Mouse (Mus musculus) lung, embryonic 15.5 days (tissue): ENCODE results near the gene Cgnl1. TPM values are rescaled to one million over a fixed set of nuclear protein-coding genes. Genes with fewer than 3 reads are reported as not detected.

Experiments used
- ATAC-seq: fragments of 200-750 bp; cut with Nextera tagmentation; 2 replicates; pipeline ENCODE4 v1.8.0; 2017; ENCODE audit warnings: moderate number of reproducible peaks, borderline replicate concordance; ENCODE audit not compliant: low FRiP score, low TSS enrichment; ENCODE audit errors: extremely low read depth
- H3K27ac ChIP-seq: fragments of 300-500 bp; sonication (generic); 2 replicates; pipeline ENCODE4 v1.5.1; 2015; ENCODE audit warnings: moderate library complexity, mild to moderate bottlenecking, inconsistent platforms
- H3K27me3 ChIP-seq: fragments of 300-500 bp; sonication (generic); 2 replicates; pipeline ENCODE4 v1.6.1; 2015; ENCODE audit warnings: inconsistent platforms
- H3K36me3 ChIP-seq: fragments of 300-500 bp; sonication (generic); 2 replicates; pipeline ENCODE4 v1.6.1; 2015; ENCODE audit warnings: inconsistent platforms
- H3K4me1 ChIP-seq: fragments of 300-500 bp; sonication (generic); 2 replicates; pipeline ENCODE4 v1.6.1; 2015; ENCODE audit warnings: inconsistent platforms
- H3K4me2 ChIP-seq: fragments of 300-500 bp; sonication (generic); 2 replicates; pipeline ENCODE4 v1.6.1; 2015; ENCODE audit warnings: inconsistent platforms, mild to moderate bottlenecking, moderate library complexity
- H3K4me3 ChIP-seq: fragments of 300-500 bp; sonication (generic); 2 replicates; pipeline ENCODE4 v1.5.1; 2015; ENCODE audit warnings: mild to moderate bottlenecking, inconsistent platforms
- H3K9ac ChIP-seq: fragments of 300-500 bp; sonication (generic); 2 replicates; pipeline ENCODE4 v1.6.1; 2015; ENCODE audit warnings: inconsistent platforms
- H3K9me3 ChIP-seq: fragments of 300-500 bp; sonication (generic); 2 replicates; pipeline ENCODE4 v1.6.1; 2016; ENCODE audit warnings: inconsistent platforms
- WGBS: fragments of 180-500 bp; shearing (Covaris S2); methylation state at CpG from one replicate; pipeline ENCODE4 v1.1.7; 2015; 5-methylcytosine and 5-hydroxymethylcytosine counted together
- polyA plus RNA-seq: library from polyadenylated mRNA; unstranded; fragments of >200 nt; fragmentation: Nextera tagmentation; extraction: Ambion mirVana; gene quantifications from 2 replicates; pipeline ENCODE4 v1.2.1, GENCODE M21; 2015

Gene Cgnl1
- polyA plus RNA-seq, 1 experiment from 2014 or later: 20.2 TPM

- Histone ChIP-seq H3K4me3 (no peak overlapping the region), H3K27ac (no peak overlapping the region), H3K4me2 (no peak overlapping the region), H3K36me3 (no peaks in the 10 kb centered on the region), H3K9me3 (no peaks in the 10 kb centered on the region), H3K27me3 (no peaks in the 10 kb centered on the region), H3K4me1 (peaks cover 67% of the 10 kb centered on the region), H3K9ac (no peak overlapping the region)
- ATAC-seq: no peak
- 94% methylated on average over 3 of the region's 3 CpGs for WGBS
Observed at GRCm38 (mm10) chr9:71664855-71665254, 106.5 kb downstream of the Cgnl1 start.

DNA sequence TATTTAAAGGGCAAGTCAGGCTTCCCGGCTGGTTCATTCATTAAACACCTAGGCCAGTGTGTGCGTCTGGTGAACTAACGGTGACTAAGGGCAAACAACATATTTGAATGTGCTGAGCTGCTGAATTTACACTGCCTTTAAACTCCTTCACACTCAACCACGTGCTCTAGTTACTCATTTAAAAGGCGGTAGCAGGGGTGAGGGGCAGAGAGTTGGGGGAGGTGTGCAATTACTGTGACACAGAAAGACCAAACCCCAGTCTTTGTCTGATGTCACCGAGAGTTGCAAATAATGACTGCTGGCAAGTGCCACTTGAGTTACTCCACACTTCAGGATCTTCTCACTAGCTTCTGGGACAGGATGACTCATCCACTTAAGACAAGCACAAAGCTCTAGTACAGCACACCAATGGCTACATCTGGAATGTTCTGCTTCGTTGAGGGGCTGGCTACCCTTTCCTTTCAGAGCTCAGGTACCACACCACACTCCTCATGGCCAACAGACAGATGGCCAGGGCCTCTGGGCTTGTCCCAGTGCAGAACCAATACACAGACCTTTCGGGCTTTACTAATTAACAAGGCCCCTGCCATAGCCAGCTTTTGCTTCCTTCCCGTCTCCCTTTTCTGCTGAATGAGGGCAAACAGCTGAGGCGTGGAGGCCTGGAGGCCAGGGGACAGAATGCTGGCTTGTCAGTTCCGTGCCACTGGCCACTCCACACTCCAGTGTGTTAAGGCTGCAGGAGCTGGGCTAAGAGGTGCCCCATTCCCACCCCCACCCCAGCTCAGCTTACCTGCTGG, 107.8 kb downstream of the Cgnl1 start:
- Histone ChIP-seq H3K9me3 (no peaks in the 10 kb centered on the region), H3K4me3 (no peak overlapping the region), H3K9ac (no peak overlapping the region), H3K27me3 (no peaks in the 10 kb centered on the region), H3K27ac (peak overlapping the region; percentile 77), H3K36me3 (no peaks in the 10 kb centered on the region), H3K4me2 (no peak overlapping the region), H3K4me1 (peaks cover 79% of the 10 kb centered on the region)
- ATAC-seq: peak; percentile 49; the same call in 1 of the 2 replicates
- WGBS: 50% methylated on average over 11 of the region's 11 CpGs

GRCm38 (mm10) chr9:71660540-71660939, 110.9 kb downstream of the Cgnl1 start:
- H3K4me3 ChIP-seq: no peak overlapping the region
- no peak overlapping the region for H3K9ac ChIP-seq
- H3K27me3 ChIP-seq: no peaks in the 10 kb centered on the region
- H3K9me3 ChIP-seq: no peaks in the 10 kb centered on the region
- no peak for ATAC-seq
- H3K4me2 ChIP-seq: no peak overlapping the region
- 16% methylated on average over 9 of the region's 9 CpGs for WGBS
- H3K4me1 ChIP-seq: peaks cover 57% of the 10 kb centered on the region
- no peaks in the 10 kb centered on the region for H3K36me3 ChIP-seq
- H3K27ac ChIP-seq: peak overlapping the region; percentile 60

DNA sequence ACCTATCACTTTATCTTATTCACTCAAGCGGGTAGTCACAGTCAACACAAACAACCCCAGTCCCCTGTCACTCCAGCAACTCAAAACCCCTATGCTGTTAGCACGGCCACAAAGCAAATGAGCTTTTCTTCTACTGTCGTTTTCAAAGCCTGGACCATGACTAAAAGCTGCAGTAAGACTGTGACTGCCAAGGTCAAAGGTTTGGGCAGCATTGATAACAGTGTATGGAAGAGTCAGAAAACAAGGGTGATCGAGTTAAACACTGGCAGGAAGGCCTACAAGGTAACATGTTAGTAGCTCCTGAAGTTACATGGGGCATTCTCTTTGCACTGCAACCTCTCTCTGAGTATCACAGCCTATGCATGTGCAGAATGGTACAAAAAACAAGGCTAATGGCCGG, 111.7 kb downstream of the Cgnl1 start:
- Histone ChIP-seq H3K4me3 (no peak overlapping the region), H3K36me3 (no peaks in the 10 kb centered on the region), H3K4me1 (peaks cover 55% of the 10 kb centered on the region), H3K9me3 (no peaks in the 10 kb centered on the region), H3K4me2 (no peak overlapping the region), H3K27ac (peak overlapping the region; percentile 39), H3K9ac (no peak overlapping the region), H3K27me3 (no peaks in the 10 kb centered on the region)
- no peak for ATAC-seq
- 49% methylated on average over 5 of the region's 5 CpGs for WGBS

DNA sequence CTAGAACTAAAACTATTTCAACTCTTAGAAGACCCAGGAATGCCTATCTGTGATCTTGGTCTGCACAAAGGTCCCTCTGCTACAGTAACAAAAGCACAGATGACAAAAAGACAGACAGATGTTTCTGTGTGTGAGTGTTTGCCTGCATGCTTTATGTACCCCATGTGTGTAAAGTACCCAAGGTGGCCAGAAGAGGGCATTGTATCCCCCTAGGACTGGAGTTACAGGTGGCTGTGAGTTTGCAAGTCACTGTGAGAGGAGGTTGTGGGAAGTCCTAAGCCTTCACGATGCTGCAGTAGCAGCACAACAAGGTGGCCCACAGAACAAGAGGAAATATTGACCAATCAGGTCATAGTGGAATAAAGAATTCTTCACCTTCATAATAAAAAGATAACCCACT, 114.2 kb downstream of the Cgnl1 start:
- H3K4me2 ChIP-seq: no peak overlapping the region
- 85% methylated on average over 1 of the region's 1 CpGs for WGBS

DNA sequence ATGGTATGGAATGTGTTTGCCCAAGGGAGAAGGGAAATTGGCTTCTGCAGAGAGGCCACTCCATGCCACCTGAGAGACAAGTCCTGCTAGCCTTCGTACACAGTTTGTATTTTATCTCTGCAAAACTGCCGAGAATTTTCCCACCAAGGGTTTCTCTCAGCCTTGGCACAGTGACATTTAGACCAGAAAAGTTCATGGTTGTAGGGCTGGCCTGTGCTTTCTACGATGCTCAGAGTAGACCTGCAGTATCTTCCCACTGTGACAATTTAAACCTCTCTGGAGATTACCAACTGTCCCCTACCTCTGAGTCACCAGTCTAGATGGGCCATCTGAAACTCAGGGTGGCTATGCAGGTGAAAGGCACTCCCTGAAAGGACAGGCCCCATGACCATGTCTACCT, 116.5 kb downstream of the Cgnl1 start:
- H3K4me3 ChIP-seq: no peak overlapping the region
- H3K4me2 ChIP-seq: no peak overlapping the region
- H3K27ac ChIP-seq: no peak overlapping the region
- H3K9me3 ChIP-seq: no peaks in the 10 kb centered on the region
- peaks cover 28% of the 10 kb centered on the region for H3K4me1 ChIP-seq
- H3K36me3 ChIP-seq: no peaks in the 10 kb centered on the region
- ATAC-seq: no peak
- H3K9ac ChIP-seq: no peak overlapping the region
- no peaks in the 10 kb centered on the region for H3K27me3 ChIP-seq
- 47% methylated on average over 3 of the region's 3 CpGs for WGBS

More for the DNA sequence above, 114.2 kb downstream of the Cgnl1 start:
- Histone ChIP-seq H3K9ac (no peak overlapping the region), H3K27me3 (no peaks in the 10 kb centered on the region), H3K36me3 (no peaks in the 10 kb centered on the region), H3K4me3 (no peak overlapping the region), H3K27ac (no peak overlapping the region), H3K9me3 (no peaks in the 10 kb centered on the region), H3K4me1 (peaks cover 46% of the 10 kb centered on the region)
- ATAC-seq: no peak

- Histone ChIP-seq H3K27me3 (no peaks in the 10 kb centered on the region), H3K9ac (no peak overlapping the region), H3K4me3 (no peak overlapping the region), H3K4me1 (no peaks in the 10 kb centered on the region), H3K27ac (no peak overlapping the region), H3K36me3 (peaks cover 13% of the 10 kb centered on the region; the same call in 1 of the 2 replicates), H3K9me3 (no peaks in the 10 kb centered on the region), H3K4me2 (no peak overlapping the region)
- no peak for ATAC-seq
- 35% methylated on average over 6 of the region's 6 CpGs for WGBS
Observed at GRCm38 (mm10) chr9:71646115-71646514, 125.3 kb downstream of the Cgnl1 start.

GRCm38 (mm10) chr9:71643611-71644010, 127.8 kb downstream of the Cgnl1 start:
- H3K27me3 ChIP-seq: no peaks in the 10 kb centered on the region
- no peak for ATAC-seq
- no peak overlapping the region for H3K27ac ChIP-seq
- peaks cover 19% of the 10 kb centered on the region; the same call in 1 of the 2 replicates for H3K36me3 ChIP-seq
- no peak overlapping the region for H3K4me2 ChIP-seq
- H3K4me3 ChIP-seq: no peak overlapping the region
- 88% methylated on average over 4 of the region's 4 CpGs for WGBS
- H3K9ac ChIP-seq: no peak overlapping the region
- no peaks in the 10 kb centered on the region for H3K4me1 ChIP-seq
- no peaks in the 10 kb centered on the region for H3K9me3 ChIP-seq

- H3K4me1 ChIP-seq: no peaks in the 10 kb centered on the region
- H3K4me3 ChIP-seq: no peak overlapping the region
- 88% methylated on average over 3 of the region's 3 CpGs for WGBS
- no peak for ATAC-seq
- H3K36me3 ChIP-seq: peaks cover 19% of the 10 kb centered on the region; the same call in 1 of the 2 replicates
- no peak overlapping the region for H3K4me2 ChIP-seq
- H3K27ac ChIP-seq: no peak overlapping the region
- no peak overlapping the region for H3K9ac ChIP-seq
- no peaks in the 10 kb centered on the region for H3K27me3 ChIP-seq
- no peaks in the 10 kb centered on the region for H3K9me3 ChIP-seq
Observed at GRCm38 (mm10) chr9:71642270-71642669, 129.1 kb downstream of the Cgnl1 start.

DNA sequence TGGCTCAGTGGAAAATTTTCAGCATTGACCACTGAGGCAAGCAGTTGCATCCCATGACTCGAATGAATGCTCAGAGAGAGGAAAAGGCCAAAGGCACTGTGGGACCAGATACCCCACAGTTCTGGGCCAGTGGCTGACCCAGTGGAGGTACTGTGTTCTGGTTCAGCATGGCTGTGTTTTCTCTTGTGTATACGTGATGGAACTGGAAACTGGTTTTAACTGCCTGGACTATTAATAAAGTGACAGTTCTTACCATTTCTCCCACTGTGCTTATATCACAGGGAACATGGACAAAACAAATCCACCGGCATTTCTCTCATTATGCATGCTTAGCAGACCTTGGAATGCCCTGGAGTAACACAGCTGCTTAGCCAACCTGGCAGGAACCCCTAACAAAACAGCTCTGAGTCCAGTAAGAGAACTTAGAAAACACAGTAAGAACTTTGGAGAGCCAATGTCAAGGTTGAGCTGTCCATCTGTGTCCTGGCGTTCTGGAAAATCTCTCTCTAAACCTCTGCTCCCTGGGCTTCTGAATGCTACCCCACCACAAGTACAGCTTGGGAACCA, 131.0 kb downstream of the Cgnl1 start:
- Histone ChIP-seq H3K4me1 (no peaks in the 10 kb centered on the region), H3K4me3 (no peak overlapping the region), H3K4me2 (no peak overlapping the region), H3K9me3 (no peaks in the 10 kb centered on the region), H3K27me3 (no peaks in the 10 kb centered on the region), H3K36me3 (peaks cover 19% of the 10 kb centered on the region; the same call in 1 of the 2 replicates), H3K9ac (no peak overlapping the region), H3K27ac (no peak overlapping the region)
- WGBS: 83% methylated on average over 4 of the region's 4 CpGs
- ATAC-seq: no peak

- no peak overlapping the region for H3K4me2 ChIP-seq
- ATAC-seq: no peak
- no peaks in the 10 kb centered on the region for H3K4me1 ChIP-seq
- no peaks in the 10 kb centered on the region for H3K27me3 ChIP-seq
- 64% methylated on average over 11 of the region's 11 CpGs for WGBS
- no peak overlapping the region for H3K27ac ChIP-seq
- no peak overlapping the region for H3K9ac ChIP-seq
- H3K9me3 ChIP-seq: no peaks in the 10 kb centered on the region
- peaks cover 12% of the 10 kb centered on the region; the same call in 1 of the 2 replicates for H3K36me3 ChIP-seq
- H3K4me3 ChIP-seq: no peak overlapping the region
Observed at GRCm38 (mm10) chr9:71638198-71638597, 133.2 kb downstream of the Cgnl1 start.

DNA sequence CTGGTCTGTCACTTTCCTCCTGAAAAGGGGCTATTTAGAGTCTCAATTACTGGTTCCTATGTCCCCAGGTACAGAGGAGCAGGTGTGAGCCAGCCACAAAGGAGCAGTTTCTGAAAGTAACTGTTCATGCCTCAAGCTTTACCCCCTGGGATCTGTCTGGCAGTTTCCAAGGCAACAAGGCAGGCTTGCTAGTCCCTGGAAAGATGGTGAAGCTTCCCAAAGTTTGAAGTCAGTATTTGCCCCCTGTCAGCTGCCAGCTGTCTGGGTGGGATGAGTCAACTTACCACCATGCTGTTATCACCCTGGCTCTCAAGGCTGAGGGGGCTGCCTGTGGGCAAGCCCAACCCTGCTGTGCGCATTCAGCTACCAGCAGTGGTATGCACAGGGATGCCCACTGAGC, 134.5 kb downstream of the Cgnl1 start:
- H3K9ac ChIP-seq: no peak overlapping the region
- H3K4me1 ChIP-seq: no peaks in the 10 kb centered on the region
- no peak overlapping the region for H3K27ac ChIP-seq
- WGBS: 93% methylated on average over 1 of the region's 1 CpGs
- ATAC-seq: no peak
- peaks cover 6% of the 10 kb centered on the region; the same call in 1 of the 2 replicates for H3K36me3 ChIP-seq
- H3K4me3 ChIP-seq: no peak overlapping the region
- no peaks in the 10 kb centered on the region for H3K27me3 ChIP-seq
- no peak overlapping the region for H3K4me2 ChIP-seq
- no peaks in the 10 kb centered on the region for H3K9me3 ChIP-seq
